Mouse (Mus musculus): ENCODE results near the gene Gata3. TPM values are rescaled to one million over a fixed set of nuclear protein-coding genes. Genes with fewer than 3 reads are reported as not detected.

The Gata3 gene
- polyA plus RNA-seq, 1 experiment from 2014 or later = 81.2 TPM

DNA sequence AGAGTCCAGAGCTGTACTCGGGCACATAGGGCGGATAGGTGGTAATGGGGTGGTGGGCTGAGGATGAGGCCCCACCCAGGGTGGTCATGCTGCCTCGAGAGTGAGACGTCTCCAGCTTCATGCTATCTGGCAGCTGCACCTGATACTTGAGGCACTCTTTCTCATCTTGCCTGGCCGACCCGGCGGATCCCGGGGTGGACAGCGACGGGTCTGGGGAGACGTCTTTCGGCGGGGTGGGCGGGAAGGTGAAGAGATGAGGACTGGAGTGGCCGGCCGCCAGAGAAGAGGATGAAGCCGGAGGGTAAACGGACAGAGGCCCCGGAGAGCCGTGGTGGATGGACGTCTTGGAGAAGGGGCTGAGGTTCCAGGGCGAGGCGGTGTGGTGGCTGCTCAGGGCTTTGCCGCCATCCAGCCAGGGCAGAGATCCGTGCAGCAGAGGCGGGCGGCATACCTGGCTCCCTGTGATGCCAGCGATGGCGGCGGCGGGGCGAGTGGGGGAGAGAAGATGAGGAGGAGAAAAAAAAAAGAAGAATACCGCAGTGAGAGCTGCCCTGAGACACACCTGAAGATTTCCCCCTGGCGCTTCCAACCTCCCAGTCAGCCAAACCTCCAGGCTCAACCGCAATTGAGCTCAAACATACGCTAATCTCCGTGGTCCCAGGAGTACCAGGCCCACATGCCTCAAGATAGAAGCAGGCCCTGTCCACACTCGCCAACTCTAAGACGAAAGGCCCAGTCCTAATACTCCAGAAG, 15.2 kb downstream of the Gata3 start:
- DNase-seq (ENCODE audit: low spot score) = peak; percentile 13

DNA sequence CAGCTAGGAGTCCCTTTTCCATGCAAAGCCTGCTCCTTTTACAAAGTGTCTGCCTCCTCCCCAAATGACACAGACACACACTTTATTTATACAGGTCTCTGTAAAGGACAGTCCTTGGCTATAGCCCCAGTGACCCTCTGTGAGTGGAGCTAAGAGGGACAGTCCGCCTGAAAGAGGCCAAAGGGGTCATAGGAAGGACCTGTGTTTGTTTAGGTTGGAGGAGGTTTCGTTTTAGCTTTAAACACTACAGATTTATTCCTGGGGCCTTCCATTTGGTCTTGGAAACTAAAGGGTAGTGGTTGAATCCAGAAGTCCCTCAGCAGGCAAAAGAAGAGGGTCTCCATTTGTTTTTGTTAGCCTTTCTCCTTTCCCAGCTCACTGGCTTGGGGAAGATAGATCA, 16.1 kb downstream of the Gata3 start:
- DNase-seq (ENCODE audit: low spot score) = no peak

DNA sequence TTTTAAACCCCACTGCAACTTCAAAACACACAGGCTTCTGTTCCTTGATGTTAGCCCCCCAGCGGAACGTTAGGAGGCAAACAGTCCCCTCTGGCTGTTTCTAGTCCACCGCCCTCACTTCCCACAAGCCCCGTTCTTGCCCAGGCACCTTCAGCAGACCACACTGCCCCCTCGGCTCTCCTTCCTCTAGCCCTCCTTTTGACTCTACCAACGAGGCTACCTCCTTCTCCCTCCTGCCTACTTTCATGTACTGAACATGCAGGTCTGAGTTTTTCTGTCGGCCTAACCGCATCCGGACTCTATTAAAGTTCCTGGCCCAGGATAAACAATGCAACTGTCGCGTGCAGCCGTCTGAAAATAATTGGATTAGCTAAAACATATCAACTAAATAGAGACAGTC, 17.2 kb downstream of the Gata3 start:
- DNase-seq (ENCODE audit: low spot score) = peak; percentile 41

GRCm38 (mm10) chr2:9871798-9872197, 18.0 kb downstream of the Gata3 start:
- peak; percentile 42 for DNase-seq (ENCODE audit: low spot score)

DNA sequence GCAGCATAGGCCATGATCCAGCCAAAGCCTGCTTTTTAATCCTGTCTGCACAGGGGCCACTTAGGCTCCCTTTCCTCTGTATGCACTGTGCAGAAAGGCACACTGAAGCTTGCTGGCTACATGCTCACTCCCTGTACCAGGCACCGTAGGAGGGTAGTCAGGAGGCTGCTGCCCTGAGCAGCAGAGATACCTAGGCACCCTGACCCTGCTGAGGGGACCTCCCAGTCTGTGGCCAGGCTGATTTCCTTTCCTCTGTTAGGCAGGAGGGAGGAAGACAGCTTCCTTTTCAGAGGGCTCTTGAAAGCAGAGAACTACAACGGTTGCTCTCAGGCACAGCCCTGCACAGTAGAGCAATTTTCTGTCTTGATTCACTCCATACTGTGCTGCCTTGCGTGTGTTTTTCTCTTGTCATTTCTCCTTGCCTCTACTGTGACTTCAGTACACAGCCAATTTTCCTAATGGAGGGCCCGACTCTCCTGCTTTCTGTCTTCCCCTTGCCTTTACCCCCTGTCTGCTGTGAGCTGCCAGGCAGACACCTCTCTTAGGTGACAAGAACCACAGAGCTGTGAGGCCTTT, 18.6 kb downstream of the Gata3 start:
- peak; percentile 58 for DNase-seq (ENCODE audit: low spot score)

DNA sequence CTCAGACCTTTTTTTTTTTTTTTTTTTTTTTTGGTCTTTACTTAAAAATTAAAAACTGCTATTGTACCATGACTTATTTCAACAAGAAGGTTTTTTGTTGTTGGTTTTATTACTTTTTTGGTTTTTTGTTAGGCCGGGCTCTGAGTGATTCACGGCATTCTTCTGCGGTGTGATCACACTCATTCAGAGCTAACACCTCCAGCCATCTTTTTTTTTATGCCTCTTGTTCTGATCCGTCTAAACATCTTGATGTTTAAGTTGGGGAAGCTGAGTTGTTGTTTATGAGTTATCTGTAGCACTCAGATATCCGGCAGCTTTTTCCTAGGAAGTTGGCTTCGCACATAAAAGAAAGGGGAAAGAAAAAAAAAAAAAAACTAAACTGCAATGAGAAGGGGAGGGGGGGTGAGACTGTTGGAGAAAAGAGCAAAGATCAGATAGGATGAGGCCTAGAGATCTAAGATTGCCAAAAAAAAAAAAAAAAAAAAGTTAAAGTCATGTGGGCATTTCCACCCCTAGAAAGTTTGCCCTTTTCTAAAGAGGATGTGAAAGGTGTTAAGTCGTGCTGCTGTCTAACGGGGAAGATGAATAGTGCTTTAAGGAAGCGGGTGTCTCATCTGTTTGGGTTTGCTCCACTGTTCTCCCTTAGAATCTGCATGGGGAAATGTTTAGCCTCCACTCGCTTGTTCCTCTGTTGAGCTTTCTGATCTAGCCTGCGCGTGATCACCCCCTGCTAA, 22.6 kb downstream of the Gata3 start:
- DNase-seq (ENCODE audit: low spot score) = peak; percentile 35

DNA sequence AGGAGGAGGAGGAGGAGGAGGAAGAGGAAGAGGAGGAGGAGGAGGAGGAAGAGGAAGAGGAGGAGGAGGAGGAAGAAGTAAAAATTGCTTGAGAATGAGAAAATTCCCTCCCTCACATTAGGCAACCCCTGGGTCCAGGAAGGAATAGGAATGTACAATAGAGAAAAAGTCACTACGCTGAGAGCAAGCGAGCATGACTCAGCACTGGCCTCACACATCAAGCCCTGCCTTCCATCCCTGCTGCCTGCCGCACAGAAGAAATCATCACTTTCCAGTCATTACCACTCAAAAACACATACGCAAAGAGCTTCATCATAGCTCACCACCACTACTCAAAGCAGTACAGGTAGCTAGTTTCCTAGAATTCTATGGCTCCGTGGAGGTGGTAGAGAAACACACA, 29.1 kb downstream of the Gata3 start:
- DNase-seq (ENCODE audit: low spot score) = no peak

GRCm38 (mm10) chr2:9855861-9856260, 34.0 kb downstream of the Gata3 start:
- no peak for DNase-seq (ENCODE audit: low spot score)

DNA sequence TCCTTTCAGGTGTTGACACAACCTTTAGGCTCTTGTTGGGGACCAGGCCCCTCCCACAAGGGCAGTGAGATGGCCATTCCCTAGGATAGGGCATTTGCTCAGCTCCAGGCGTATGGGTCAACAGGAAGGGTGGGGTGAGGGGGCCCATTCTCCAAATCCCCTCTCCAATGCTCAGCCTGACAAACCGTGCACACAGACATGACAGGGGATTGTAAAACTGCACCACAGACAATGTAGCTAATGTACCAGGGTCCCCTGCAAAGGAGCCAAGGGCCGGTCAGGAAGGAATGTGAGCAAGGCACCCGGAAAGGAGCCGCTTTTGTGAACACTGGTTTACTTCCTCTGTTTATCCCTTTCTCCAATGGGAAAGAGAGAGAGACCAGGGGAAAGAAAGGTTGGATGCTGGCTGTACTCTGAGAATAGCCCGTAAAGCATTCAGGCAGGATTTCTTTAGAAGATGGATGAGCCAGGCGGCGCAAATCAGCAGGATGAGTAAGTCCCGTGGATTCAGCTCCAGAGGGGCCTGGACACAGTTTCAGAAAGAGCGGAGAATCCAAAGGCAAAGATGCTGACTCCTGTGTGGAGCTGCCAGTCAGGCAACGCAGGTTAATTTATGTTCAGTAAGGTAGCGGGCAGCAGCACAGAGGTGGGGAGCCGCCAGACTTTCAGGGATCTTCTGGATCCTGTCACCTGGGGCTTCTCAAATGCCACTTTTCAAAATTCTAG, 36.8 kb downstream of the Gata3 start:
- no peak for DNase-seq (ENCODE audit: low spot score)

GRCm38 (mm10) chr2:9835195-9835594, 54.6 kb downstream of the Gata3 start:
- no peak for DNase-seq (ENCODE audit: low spot score)

GRCm38 (mm10) chr2:9833712-9834111, 56.1 kb downstream of the Gata3 start:
- no peak for DNase-seq (ENCODE audit: low spot score)

DNA sequence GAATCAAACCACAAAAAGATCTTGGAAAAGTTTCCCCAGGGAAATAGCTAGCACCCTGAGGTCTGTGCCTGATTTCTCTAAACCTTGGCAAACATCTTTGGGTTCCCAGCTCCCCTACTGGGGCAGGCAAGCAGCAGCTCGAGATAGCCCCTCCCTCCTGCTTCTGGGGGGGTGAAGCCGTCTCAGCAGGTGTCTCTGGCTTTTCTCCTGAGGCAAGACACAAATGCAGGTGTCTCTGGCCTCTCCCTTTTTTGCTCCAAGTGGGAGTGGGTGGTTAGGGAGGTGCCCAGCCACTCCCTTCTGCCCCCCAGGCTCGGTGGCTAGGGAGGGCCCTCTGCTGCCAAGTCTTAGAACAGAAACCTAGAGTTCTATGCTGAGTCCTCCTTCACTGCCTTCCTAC, 62.2 kb downstream of the Gata3 start:
- peak; percentile 51 for DNase-seq (ENCODE audit: low spot score)

- DNase-seq (ENCODE audit: low spot score) = no peak
Observed at GRCm38 (mm10) chr2:9820611-9821010, 69.2 kb downstream of the Gata3 start.

- no peak for DNase-seq (ENCODE audit: low spot score)
Observed at GRCm38 (mm10) chr2:9818177-9818785, 71.6 kb downstream of the Gata3 start.

Other genes starting within 250 kb of the Gata3 start
- not detected in 2 replicates for gene 4930412O13Rik, start 8.8 kb downstream of the Gata3 start, polyA plus RNA-seq (2015; fragmentation: Nextera tagmentation; extraction: Ambion mirVana)
- not detected in 2 replicates for gene 9230102O04Rik, start 494 bp downstream of the Gata3 start, polyA plus RNA-seq (2015; fragmentation: Nextera tagmentation; extraction: Ambion mirVana)
- 14.0 and 16.0 TPM in 2 replicates for gene Taf3, start 158.6 kb upstream of the Gata3 start, polyA plus RNA-seq (2015; fragmentation: Nextera tagmentation; extraction: Ambion mirVana)
- 644 and 686 TPM in 2 replicates for gene Atp5c1, start 190.5 kb upstream of the Gata3 start, polyA plus RNA-seq (2015; fragmentation: Nextera tagmentation; extraction: Ambion mirVana)
- 45.0 and 52.4 TPM in 2 replicates for gene Kin, start 190.6 kb upstream of the Gata3 start, polyA plus RNA-seq (2015; fragmentation: Nextera tagmentation; extraction: Ambion mirVana)
- 0.12 and 0.14 TPM in 2 replicates for gene Itih2, start 241.4 kb upstream of the Gata3 start, polyA plus RNA-seq (2015; fragmentation: Nextera tagmentation; extraction: Ambion mirVana)